Mouse (Mus musculus) lung, embryonic 16.5 days (tissue): ENCODE data around the gene Siva1. TPM values are rescaled to one million over a fixed set of nuclear protein-coding genes. Genes with fewer than 3 reads are reported as not detected.
A peak's percentile ranks its signal among the peaks of the same experiment; 100 is the strongest.

ENCODE experiments used
- ATAC-seq: fragments of 200-750 bp; cut with Nextera tagmentation; 2 replicates; pipeline ENCODE4 v1.8.0; 2017; ENCODE audit warnings: low read depth, mild to moderate bottlenecking, moderate library complexity
- H3K27ac ChIP-seq: fragments of 300-500 bp; sonication (generic); 2 replicates; pipeline ENCODE4 v1.5.1; 2014; ENCODE audit warnings: mild to moderate bottlenecking, control low read depth, low read length
- H3K27me3 ChIP-seq: fragments of 300-500 bp; sonication (generic); 2 replicates; pipeline ENCODE4 v1.6.1; 2014; ENCODE audit warnings: low read depth, low read length, mixed read lengths; ENCODE audit not compliant: control insufficient read depth, insufficient read depth
- H3K36me3 ChIP-seq: fragments of 300-500 bp; sonication (generic); 2 replicates; pipeline ENCODE4 v1.6.1; 2014; ENCODE audit warnings: low read length; ENCODE audit not compliant: control insufficient read depth, insufficient read depth
- H3K4me1 ChIP-seq: fragments of 300-500 bp; sonication (generic); replicated peaks from 2 replicates; pipeline ENCODE4 v1.6.1; 2014; ENCODE audit warnings: low read length, mixed read lengths; ENCODE audit not compliant: control insufficient read depth, insufficient read depth
- H3K4me2 ChIP-seq: fragments of 300-500 bp; sonication (generic); 2 replicates; pipeline ENCODE4 v1.6.1; 2014; ENCODE audit warnings: low read depth, low read length, control low read depth
- H3K4me3 ChIP-seq: fragments of 300-500 bp; sonication (generic); 2 replicates; pipeline ENCODE4 v1.5.1; 2014; ENCODE audit warnings: mild to moderate bottlenecking, low read length, control low read depth
- H3K9ac ChIP-seq: fragments of 300-500 bp; sonication (generic); 2 replicates; pipeline ENCODE4 v1.6.1; 2014; ENCODE audit warnings: low read length, control low read depth
- H3K9me3 ChIP-seq: fragments of 300-500 bp; sonication (generic); 2 replicates; pipeline ENCODE4 v1.6.1; 2016; ENCODE audit warnings: low read length; ENCODE audit not compliant: control insufficient read depth
- WGBS: fragments of 180-500 bp; shearing (Covaris S2); extraction: QIAGEN DNeasy Blood & Tissue Kit; methylation state at CpG from one replicate; pipeline ENCODE4 v1.1.7; 2014; 5-methylcytosine and 5-hydroxymethylcytosine counted together
- polyA plus RNA-seq: library from polyadenylated mRNA; unstranded; fragments of >200 nt; fragmentation: Nextera tagmentation; extraction: Ambion mirVana; gene quantifications from 2 replicates; pipeline ENCODE4 v1.2.1, GENCODE M21; 2015

Siva1 gene
- polyA plus RNA-seq, 1 experiment from 2014 or later, result 181 TPM

- WGBS, result under 1% methylated on average over 75 of the region's 75 CpGs
- H3K4me1 ChIP-seq, result peaks cover 14% of the 10 kb centered on the region
- no peaks in the 10 kb centered on the region for H3K9me3 ChIP-seq
- H3K27ac ChIP-seq, result peak overlapping the region; percentile 88
- H3K36me3 ChIP-seq, result peaks cover 12% of the 10 kb centered on the region
- H3K4me3 ChIP-seq, result peak overlapping the region; percentile 78
- no peak; the same call in none of the 2 replicates for ATAC-seq
- H3K9ac ChIP-seq, result peak overlapping the region; percentile 71
- no peaks in the 10 kb centered on the region for H3K27me3 ChIP-seq
- H3K4me2 ChIP-seq, result peak overlapping the region; percentile 65
These were observed 502 bp downstream of the Siva1 start for GRCm38 (mm10) chr12:112644855-112645506.

- WGBS, result 35% methylated on average over 6 of the region's 6 CpGs
- peak overlapping the region; percentile 71 for H3K9ac ChIP-seq
- H3K27me3 ChIP-seq, result no peaks in the 10 kb centered on the region
- peak overlapping the region; percentile 65 for H3K4me2 ChIP-seq
- H3K27ac ChIP-seq, result 0 out of 2 replicates have a peak overlapping the region, but pooled peaks have one; percentile 5
- peak overlapping the region; percentile 78 for H3K4me3 ChIP-seq
- H3K36me3 ChIP-seq, result peaks cover 13% of the 10 kb centered on the region
- no peak for ATAC-seq
- H3K9me3 ChIP-seq, result no peaks in the 10 kb centered on the region
- H3K4me1 ChIP-seq, result peaks cover 14% of the 10 kb centered on the region
These were observed 1.7 kb downstream of the Siva1 start for GRCm38 (mm10) chr12:112646139-112646538.

GRCm38 (mm10) chr12:112648081-112648480 lies 3.6 kb downstream of the Siva1 start:
- peaks cover 19% of the 10 kb centered on the region for H3K36me3 ChIP-seq
- no peaks in the 10 kb centered on the region for H3K27me3 ChIP-seq
- no peak overlapping the region for H3K4me3 ChIP-seq
- no peak overlapping the region for H3K9ac ChIP-seq
- 91% methylated on average over 5 of the region's 5 CpGs for WGBS
- H3K27ac ChIP-seq, result no peak overlapping the region
- no peaks in the 10 kb centered on the region for H3K9me3 ChIP-seq
- H3K4me2 ChIP-seq, result no peak overlapping the region
- no peak for ATAC-seq
- peaks cover 18% of the 10 kb centered on the region for H3K4me1 ChIP-seq

GRCm38 (mm10) chr12:112651778-112652439 lies 7.4 kb downstream of the Siva1 start:
- Histone ChIP-seq H3K4me3 (no peak overlapping the region), H3K27me3 (no peaks in the 10 kb centered on the region), H3K9ac (no peak overlapping the region; the same call in 1 of the 2 replicates), H3K4me1 (0 out of 2 replicates have a peak, but pooled peaks cover 4% of the 10 kb centered on the region), H3K9me3 (no peaks in the 10 kb centered on the region), H3K27ac (no peak overlapping the region), H3K36me3 (peaks cover 49% of the 10 kb centered on the region), H3K4me2 (no peak overlapping the region)
- 49% methylated on average over 5 of the region's 5 CpGs for WGBS
- ATAC-seq, result peak; percentile 32; the same call in 1 of the 2 replicates

- WGBS, result 42% methylated on average over 7 of the region's 7 CpGs
- Histone ChIP-seq H3K4me2 (no peak overlapping the region), H3K9ac (no peak overlapping the region), H3K27ac (no peak overlapping the region), H3K36me3 (peaks cover 59% of the 10 kb centered on the region), H3K4me3 (no peak overlapping the region), H3K9me3 (no peaks in the 10 kb centered on the region), H3K4me1 (0 out of 2 replicates have a peak, but pooled peaks cover 4% of the 10 kb centered on the region), H3K27me3 (no peaks in the 10 kb centered on the region)
- ATAC-seq, result peak; percentile 44
These were observed 8.8 kb downstream of the Siva1 start for GRCm38 (mm10) chr12:112653157-112653824.

DNA sequence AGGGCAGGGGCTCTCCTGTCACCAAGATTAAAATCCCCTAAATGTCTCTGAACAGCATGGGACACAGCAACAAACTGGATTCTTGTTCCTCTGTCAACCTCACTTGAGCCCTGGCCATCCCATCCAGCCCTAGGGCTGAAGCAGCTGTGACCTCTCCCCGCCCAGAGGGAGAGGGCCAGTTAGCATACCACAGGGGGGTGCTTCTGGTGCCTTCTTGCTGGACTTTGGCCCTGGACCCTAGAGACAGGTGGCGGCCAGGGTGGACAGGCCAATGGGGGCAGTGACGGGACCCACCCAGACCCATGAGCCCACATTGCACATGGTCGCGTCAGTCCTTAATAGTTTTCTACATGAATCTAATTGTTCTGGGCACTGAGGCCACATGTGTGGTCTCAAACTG lies 9.6 kb downstream of the Siva1 start:
- Histone ChIP-seq H3K4me1 (0 out of 2 replicates have a peak, but pooled peaks cover 4% of the 10 kb centered on the region), H3K36me3 (peaks cover 67% of the 10 kb centered on the region), H3K4me2 (no peak overlapping the region), H3K27me3 (no peaks in the 10 kb centered on the region), H3K4me3 (no peak overlapping the region), H3K9ac (no peak overlapping the region), H3K9me3 (no peaks in the 10 kb centered on the region), H3K27ac (no peak overlapping the region)
- no peak for ATAC-seq
- 93% methylated on average over 5 of the region's 5 CpGs for WGBS

- no peak overlapping the region for H3K4me2 ChIP-seq
- H3K27ac ChIP-seq, result no peak overlapping the region
- no peaks in the 10 kb centered on the region for H3K27me3 ChIP-seq
- peaks cover 56% of the 10 kb centered on the region for H3K36me3 ChIP-seq
- no peaks in the 10 kb centered on the region for H3K9me3 ChIP-seq
- 71% methylated on average over 7 of the region's 7 CpGs for WGBS
- H3K4me1 ChIP-seq, result peaks cover 42% of the 10 kb centered on the region
- H3K4me3 ChIP-seq, result no peak overlapping the region
- ATAC-seq, result no peak
- H3K9ac ChIP-seq, result no peak overlapping the region
These were observed 14.1 kb downstream of the Siva1 start for GRCm38 (mm10) chr12:112658619-112659018.

GRCm38 (mm10) chr12:112659109-112659508 lies 14.6 kb downstream of the Siva1 start:
- 71% methylated on average over 6 of the region's 6 CpGs for WGBS
- no peak overlapping the region for H3K9ac ChIP-seq
- peaks cover 53% of the 10 kb centered on the region for H3K36me3 ChIP-seq

More at GRCm38 (mm10) chr12:112659109-112659508, 14.6 kb downstream of the Siva1 start:
- Histone ChIP-seq H3K4me1 (peaks cover 47% of the 10 kb centered on the region), H3K27me3 (no peaks in the 10 kb centered on the region), H3K9me3 (no peaks in the 10 kb centered on the region), H3K4me2 (no peak overlapping the region), H3K4me3 (no peak overlapping the region), H3K27ac (no peak overlapping the region)
- no peak for ATAC-seq
